Comparison of ENCODE assay signal across 8 mouse cellular contexts in genomic region chr4:115095671-115096434, GRCm38 (mm10). TPM values are rescaled to one million over a fixed set of nuclear protein-coding genes. Genes with fewer than 3 reads are reported as not detected.
DNase-seq lines count a peak whose midpoint lies in the region; ATAC-seq and TF ChIP-seq lines count a peak whose summit lies in the region.

No protein-coding gene starts in this region.

- peak overlapping the region; percentile 75 for H3K4me2 ChIP-seq in lung, embryonic 14.5 days

- H3K36me3 ChIP-seq in lung, embryonic 14.5 days (ENCODE audit: insufficient read depth): no peaks in the 10 kb centered on the region

- TF ChIP-seq POLR2A in brain, embryonic 14.5 days (IDR thresholded peaks at IDR 0.05; ENCODE audit: borderline replicate concordance, extremely low read depth, insufficient read depth, insufficient read length, poor library complexity, severe bottlenecking): no peak
- TF ChIP-seq POLR2A in olfactory bulb, adult 2 months (IDR thresholded peaks at IDR 0.05; ENCODE audit: insufficient read depth, low read depth, low read length): no peak

- WGBS in lung, embryonic 14.5 days: under 1% methylated on average over 28 of the region's 31 CpGs
- WGBS in olfactory bulb, adult 2 months: 3% methylated on average over 31 of the region's 31 CpGs

- peak overlapping the region; percentile 42; the same call in 1 of the 2 replicates for H3K9ac ChIP-seq in lung, embryonic 14.5 days

- H3K4me1 ChIP-seq in lung, embryonic 14.5 days (ENCODE audit: insufficient read depth): peaks cover 6% of the 10 kb centered on the region
- peaks cover 6% of the 10 kb centered on the region; the same call in 1 of the 2 replicates for H3K4me1 ChIP-seq in olfactory bulb, adult 2 months (ENCODE audit: control insufficient read depth, insufficient read depth, low read length)

- peak; percentile 14 for DNase-seq in cerebellum, adult 9-11 months
- DNase-seq in cerebellum, adult 8-10 months: no peak
- peak; percentile 68 for DNase-seq in brain, embryonic 14.5 days (ENCODE audit: low read depth)
- peak; percentile 79 for DNase-seq in kidney, adult 18-20 months
- peak; percentile 60 for DNase-seq in lung, embryonic 14.5 days
- DNase-seq in left cerebral cortex, adult 11 months (ENCODE audit: low spot score): no peak

- no peak for TF ChIP-seq CTCF in brain, embryonic 14.5 days (IDR thresholded peaks at IDR 0.05; ENCODE audit: borderline replicate concordance, extremely low read depth, insufficient read depth, insufficient read length)
- TF ChIP-seq CTCF in lung, embryonic 14.5 days (IDR thresholded peaks at IDR 0.05; ENCODE audit: low read depth): no peak
- TF ChIP-seq CTCF in olfactory bulb, adult 2 months (IDR thresholded peaks at IDR 0.05; ENCODE audit: insufficient read depth, low read depth, low read length): no peak

- H3K9me3 ChIP-seq in lung, embryonic 14.5 days (ENCODE audit: low read depth, low read length): no peaks in the 10 kb centered on the region

- peaks cover 12% of the 10 kb centered on the region; the same call in 1 of the 2 replicates for H3K27me3 ChIP-seq in lung, embryonic 14.5 days (ENCODE audit: insufficient read depth, low read length)

- H3K27ac ChIP-seq in lung, embryonic 14.5 days (ENCODE audit: low read depth): peak overlapping the region; percentile 73
- H3K27ac ChIP-seq in olfactory bulb, adult 2 months (ENCODE audit: insufficient read depth, low read depth, low read length): no peak overlapping the region

- ATAC-seq in granulocyte monocyte progenitor cell, adult 5-6 weeks (replicated peaks; ENCODE audit: poor library complexity, severe bottlenecking): peak; percentile 66
- peak; percentile 78 for ATAC-seq in lung, embryonic 14.5 days (ENCODE audit: insufficient read depth)

- peak overlapping the region; percentile 32 for H3K4me3 ChIP-seq in lung, embryonic 14.5 days (ENCODE audit: low read depth, low read length)
- H3K4me3 ChIP-seq in olfactory bulb, adult 2 months (ENCODE audit: insufficient read depth, low read depth, low read length): peak overlapping the region; percentile 9; the same call in 1 of the 2 replicates

RNA-seq across cellular contexts. Expression of gene Pdzk1ip1, which starts 7.3 kb away (rescaled TPM):
- polyA plus RNA-seq in brain, embryonic 14.5 days (2012; rRNA removed): 3.4 and 3.9 TPM in 2 replicates
- 0.92 TPM in 1 of 2 replicates, not detected in the other for total RNA-seq in granulocyte monocyte progenitor cell, adult 5-6 weeks (2014; fragmentation: Nextera tagmentation)
- 3.8 TPM in 1 of 2 replicates, not detected in the other for total RNA-seq in granulocyte monocyte progenitor cell, adult 5-6 weeks (2017)
- 13.3 and 15.0 TPM in 2 replicates for polyA plus RNA-seq in lung, embryonic 14.5 days (2014; fragmentation: Nextera tagmentation; extraction: Ambion mirVana)
- not detected in 2 replicates for polyA plus RNA-seq in olfactory bulb, adult 2 months (2012; ENCODE audit: insufficient read depth, insufficient read length, low replicate concordance, missing spikeins)

RNA-seq across cellular contexts. Expression of gene Cyp4x1, which starts 38.2 kb away (rescaled TPM):
- polyA plus RNA-seq in brain, embryonic 14.5 days (2012; rRNA removed): 4.7 and 7.4 TPM in 2 replicates
- not detected in 2 replicates for total RNA-seq in granulocyte monocyte progenitor cell, adult 5-6 weeks (2014; fragmentation: Nextera tagmentation)
- not detected in 2 replicates for total RNA-seq in granulocyte monocyte progenitor cell, adult 5-6 weeks (2017)
- 0.04 and 0.05 TPM in 2 replicates for polyA plus RNA-seq in lung, embryonic 14.5 days (2014; fragmentation: Nextera tagmentation; extraction: Ambion mirVana)
- not detected in 2 replicates for polyA plus RNA-seq in olfactory bulb, adult 2 months (2012; ENCODE audit: insufficient read depth, insufficient read length, low replicate concordance, missing spikeins)

RNA-seq across cellular contexts. Expression of gene Tal1, which starts 39.6 kb away (rescaled TPM):
- 20.7 and 29.7 TPM in 2 replicates for polyA plus RNA-seq in brain, embryonic 14.5 days (2012; rRNA removed)
- total RNA-seq in granulocyte monocyte progenitor cell, adult 5-6 weeks (2014; fragmentation: Nextera tagmentation): 12.1 and 14.4 TPM in 2 replicates
- total RNA-seq in granulocyte monocyte progenitor cell, adult 5-6 weeks (2017): 5.8 and 9.5 TPM in 2 replicates
- polyA plus RNA-seq in lung, embryonic 14.5 days (2014; fragmentation: Nextera tagmentation; extraction: Ambion mirVana): 3.3 and 3.4 TPM in 2 replicates
- polyA plus RNA-seq in olfactory bulb, adult 2 months (2012; ENCODE audit: insufficient read depth, insufficient read length, low replicate concordance, missing spikeins): not detected in 2 replicates

Comparison
In these comparisons a context has a peak if more than half of its experiments do, and no peak if none do; other contexts are left out.
1. DNase-seq: peak in cerebellum, adult 9-11 months (single experiment), brain, embryonic 14.5 days (single experiment), kidney, adult 18-20 months (single experiment) and lung, embryonic 14.5 days (single experiment); none in cerebellum, adult 8-10 months (single experiment) and left cerebral cortex, adult 11 months (single experiment).